Mouse (Mus musculus) kidney, embryonic 14.5 days (tissue): ENCODE measurements around the gene Acad11. TPM values are rescaled to one million over a fixed set of nuclear protein-coding genes. Genes with fewer than 3 reads are reported as not detected.

Experiments used
- ATAC-seq: fragments of 200-750 bp; cut with Nextera tagmentation; 2 replicates; pipeline ENCODE4 v1.8.0; 2017; ENCODE audit warnings: moderate number of reproducible peaks, mild to moderate bottlenecking, moderate TSS enrichment, moderate library complexity; ENCODE audit not compliant: low FRiP score, low TSS enrichment
- H3K27ac ChIP-seq: fragments of 300-500 bp; sonication (generic); 2 replicates; pipeline ENCODE4 v1.5.1; 2014; ENCODE audit warnings: low read depth, mild to moderate bottlenecking, low read length, moderate library complexity, mixed read lengths
- H3K27me3 ChIP-seq: fragments of 300-500 bp; sonication (generic); 2 replicates; pipeline ENCODE4 v1.6.1; 2014; ENCODE audit warnings: mild to moderate bottlenecking, low read length; ENCODE audit not compliant: control insufficient read depth, insufficient read depth
- H3K36me3 ChIP-seq: fragments of 300-500 bp; sonication (generic); 2 replicates; pipeline ENCODE4 v1.6.1; 2014; ENCODE audit warnings: low read length, mixed read lengths; ENCODE audit not compliant: control insufficient read depth, insufficient read depth
- H3K4me1 ChIP-seq: fragments of 300-500 bp; sonication (generic); 2 replicates; pipeline ENCODE4 v1.6.1; 2014; ENCODE audit warnings: low read length, mixed read lengths; ENCODE audit not compliant: control insufficient read depth, insufficient read depth
- H3K4me2 ChIP-seq: fragments of 300-500 bp; sonication (generic); replicated peaks from 2 replicates; pipeline ENCODE4 v1.6.1; 2014; ENCODE audit warnings: low read depth, mild to moderate bottlenecking, low read length
- H3K4me3 ChIP-seq: fragments of 300-500 bp; sonication (generic); 2 replicates; pipeline ENCODE4 v1.5.1; 2014; ENCODE audit warnings: mild to moderate bottlenecking, low read length
- H3K9ac ChIP-seq: fragments of 300-500 bp; sonication (generic); 2 replicates; pipeline ENCODE4 v1.6.1; 2014; ENCODE audit warnings: low read depth, mild to moderate bottlenecking, low read length, moderate library complexity
- H3K9me3 ChIP-seq: fragments of 300-500 bp; sonication (generic); 2 replicates; pipeline ENCODE4 v1.6.1; 2016; ENCODE audit warnings: low read length; ENCODE audit not compliant: control insufficient read depth
- WGBS: fragments of 180-500 bp; shearing (Covaris S2); extraction: QIAGEN DNeasy Blood & Tissue Kit; methylation state at CpG from one replicate; pipeline ENCODE4 v1.1.7; 2014; 5-methylcytosine and 5-hydroxymethylcytosine counted together
- polyA plus RNA-seq: library from polyadenylated mRNA; unstranded; fragments of >200 nt; fragmentation: Nextera tagmentation; extraction: Ambion mirVana; gene quantifications from 2 replicates; pipeline ENCODE4 v1.2.1, GENCODE M21; 2014

Acad11 gene
- polyA plus RNA-seq, 1 experiment from 2014 or later: 11.0 TPM

GRCm38 (mm10) chr9:104169986-104170385 lies 106.8 kb downstream of the Acad11 start:
- no peak overlapping the region for H3K4me3 ChIP-seq
- no peak overlapping the region for H3K27ac ChIP-seq
- WGBS: 89% methylated on average over 10 of the region's 10 CpGs
- H3K27me3 ChIP-seq: no peaks in the 10 kb centered on the region
- H3K36me3 ChIP-seq: peaks cover 66% of the 10 kb centered on the region
- no peak overlapping the region for H3K4me2 ChIP-seq
- H3K9ac ChIP-seq: no peak overlapping the region
- H3K9me3 ChIP-seq: no peaks in the 10 kb centered on the region
- ATAC-seq: no peak
- H3K4me1 ChIP-seq: no peaks in the 10 kb centered on the region

- H3K27me3 ChIP-seq: no peaks in the 10 kb centered on the region
- no peak for ATAC-seq
- no peaks in the 10 kb centered on the region for H3K4me1 ChIP-seq
- no peak overlapping the region for H3K4me2 ChIP-seq
- H3K4me3 ChIP-seq: no peak overlapping the region
- whole genome bisulfite sequencing: 83% methylated on average over 6 of the region's 6 CpGs
- H3K9me3 ChIP-seq: no peaks in the 10 kb centered on the region
- H3K9ac ChIP-seq: no peak overlapping the region
- H3K36me3 ChIP-seq: peaks cover 67% of the 10 kb centered on the region
- no peak overlapping the region for H3K27ac ChIP-seq
Measured at GRCm38 (mm10) chr9:104171651-104172050, 108.5 kb downstream of the Acad11 start.

GRCm38 (mm10) chr9:104172342-104172741 lies 109.2 kb downstream of the Acad11 start:
- no peak for ATAC-seq
- peaks cover 67% of the 10 kb centered on the region for H3K36me3 ChIP-seq
- H3K4me3 ChIP-seq: no peak overlapping the region
- H3K4me2 ChIP-seq: no peak overlapping the region
- H3K27me3 ChIP-seq: no peaks in the 10 kb centered on the region
- no peak overlapping the region for H3K9ac ChIP-seq
- H3K4me1 ChIP-seq: no peaks in the 10 kb centered on the region
- 87% methylated on average over 6 of the region's 6 CpGs for WGBS
- H3K27ac ChIP-seq: no peak overlapping the region
- no peaks in the 10 kb centered on the region for H3K9me3 ChIP-seq

Other genes starting within 250 kb of the Acad11 start
- 4.5 and 7.3 TPM in 2 replicates for gene Nphp3, start 60.8 kb upstream of the Acad11 start, polyA plus RNA-seq
- not detected in 2 replicates for gene Gm28305, start 22.7 kb upstream of the Acad11 start, polyA plus RNA-seq
- gene Uba5, start 243 bp upstream of the Acad11 start, polyA plus RNA-seq: 44.7 and 59.3 TPM in 2 replicates
- gene Ackr4, start 63.6 kb downstream of the Acad11 start, polyA plus RNA-seq: 0.43 and 1.3 TPM in 2 replicates
- 31.0 and 31.9 TPM in 2 replicates for gene Dnajc13, start 199.6 kb downstream of the Acad11 start, polyA plus RNA-seq